Mouse (Mus musculus) cerebellum, adult 2 months (tissue): ENCODE measurements at regions not wholly inside any gene's neighbourhood (a gene's known extent, or its start where the extent isn't known, plus 50 kb on each side); places are given as distances from the start of the nearest gene placed in this dataset.

Experiments
- DNase-seq, 2 experiments: peaks; one replicate each; pipeline ENCODE4 v3.0.0; 2021
- H3K27ac ChIP-seq: fragments of 200-500 bp; 2 replicates; pipeline ENCODE4 v1.5.1; 2012; ENCODE audit warnings: low read length, control low read depth, inconsistent platforms; ENCODE audit not compliant: insufficient read depth
- H3K27me3 ChIP-seq: fragments of 200-500 bp; 2 replicates; pipeline ENCODE4 v1.6.1; 2012; ENCODE audit warnings: inconsistent platforms, mild to moderate bottlenecking, low read length, moderate library complexity; ENCODE audit not compliant: control insufficient read depth, insufficient read depth
- H3K4me1 ChIP-seq: fragments of 200-500 bp; 2 replicates; pipeline ENCODE4 v1.6.1; 2011; ENCODE audit warnings: low read length; ENCODE audit not compliant: control insufficient read depth, insufficient read depth
- H3K4me3 ChIP-seq: fragments of 200-500 bp; replicated peaks from 2 replicates; pipeline ENCODE3; 2011; ENCODE audit warnings: mild to moderate bottlenecking, low read depth, low read length, control low read depth; ENCODE audit not compliant: insufficient read depth
- CTCF ChIP-seq: fragments of 200-500 bp; IDR thresholded peaks from 2 replicates; pipeline ENCODE4 v1.5.1; 2011; ENCODE audit warnings: low read depth, mild to moderate bottlenecking, control low read depth, low read length, moderate library complexity, borderline replicate concordance; ENCODE audit not compliant: insufficient read depth
- POLR2A ChIP-seq: fragments of 200-500 bp; IDR thresholded peaks from 2 replicates; pipeline ENCODE4 v1.6.1; 2011; ENCODE audit warnings: low read length, control low read depth, borderline replicate concordance; ENCODE audit not compliant: insufficient read depth
- WGBS: fragments of 180-500 bp; shearing (Covaris S2); methylation state at CpG from one replicate; pipeline ENCODE4 v1.1.7; 2018; 5-methylcytosine and 5-hydroxymethylcytosine counted together

DNA sequence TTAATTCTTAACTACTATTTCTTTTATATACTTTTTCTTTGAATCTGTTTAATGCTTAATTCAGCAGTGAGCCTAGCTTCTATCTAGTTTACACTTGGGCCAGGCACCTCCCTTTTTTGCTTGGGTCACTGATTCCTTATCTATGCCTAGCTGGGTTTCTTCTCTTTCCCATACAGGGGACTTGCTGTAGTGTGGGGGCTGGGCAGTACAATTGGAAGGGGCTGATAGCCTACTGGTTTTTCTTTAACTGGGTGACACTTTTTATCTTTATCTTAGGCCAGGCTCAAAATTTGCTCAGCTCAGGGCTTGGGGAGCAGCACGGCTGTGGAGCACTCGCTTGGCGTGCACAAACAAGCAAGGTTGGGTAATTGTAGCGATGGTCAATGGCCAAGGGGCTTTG is 51.1 kb upstream of the Rasl11b start:
- 92% methylated on average over 4 of the region's 4 CpGs for WGBS
- no peak for TF ChIP-seq CTCF
- TF ChIP-seq POLR2A = no peak
- Histone ChIP-seq H3K27me3 (no peaks in the 10 kb centered on the region), H3K27ac (no peak overlapping the region), H3K4me3 (no peak overlapping the region), H3K4me1 (no peaks in the 10 kb centered on the region)
- DNase-seq = no peak

DNA sequence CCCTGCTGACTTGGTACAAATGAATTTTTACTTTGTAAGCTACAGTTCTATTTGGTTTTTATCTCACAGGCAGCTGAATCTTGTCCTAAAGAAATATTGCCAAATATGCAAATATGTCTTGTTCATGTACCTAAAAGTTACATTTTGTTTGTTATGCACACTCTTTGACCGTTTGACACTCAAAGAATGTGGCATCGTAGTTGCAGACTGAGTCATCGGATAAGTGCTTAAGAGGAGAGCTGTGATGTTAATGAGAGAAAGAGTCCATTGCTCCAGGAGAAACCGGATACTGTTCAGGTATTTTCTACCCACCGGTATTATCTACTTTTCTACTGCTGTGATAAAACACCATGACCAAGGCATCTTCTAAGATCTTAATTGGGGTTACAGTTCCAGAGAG is 50.3 kb upstream of the Rasl11b start:
- Histone ChIP-seq H3K4me3 (no peak overlapping the region), H3K27me3 (no peaks in the 10 kb centered on the region), H3K27ac (no peak overlapping the region), H3K4me1 (no peaks in the 10 kb centered on the region)
- no peak for TF ChIP-seq CTCF
- TF ChIP-seq POLR2A = no peak
- 87% methylated on average over 5 of the region's 5 CpGs for WGBS
- DNase-seq = no peak
